Mouse (Mus musculus) forebrain, embryonic 16.5 days (tissue): ENCODE measurements around the gene Gm49336. TPM values are rescaled to one million over a fixed set of nuclear protein-coding genes. Genes with fewer than 3 reads are reported as not detected.

Experiments used
- ATAC-seq: fragments of 200-750 bp; cut with Nextera tagmentation; 2 replicates; pipeline ENCODE4 v1.8.0; 2017; ENCODE audit warnings: mild to moderate bottlenecking, moderate library complexity
- H3K27ac ChIP-seq: fragments of 300-500 bp; sonication (generic); 2 replicates; pipeline ENCODE4 v1.5.1; 2014; ENCODE audit warnings: low read length, control low read depth
- H3K27me3 ChIP-seq: fragments of 300-500 bp; sonication (generic); replicated peaks from 2 replicates; pipeline ENCODE4 v1.6.1; 2014; ENCODE audit warnings: low read length; ENCODE audit not compliant: control insufficient read depth, insufficient read depth
- H3K36me3 ChIP-seq: fragments of 300-500 bp; sonication (generic); 2 replicates; pipeline ENCODE4 v1.6.1; 2014; ENCODE audit not compliant: control insufficient read depth, insufficient read depth
- H3K4me1 ChIP-seq: fragments of 300-500 bp; sonication (generic); replicated peaks from 2 replicates; pipeline ENCODE4 v1.6.1; 2014; ENCODE audit warnings: low read length; ENCODE audit not compliant: control insufficient read depth, insufficient read depth
- H3K4me2 ChIP-seq: fragments of 300-500 bp; sonication (generic); 2 replicates; pipeline ENCODE4 v1.6.1; 2014; ENCODE audit warnings: mild to moderate bottlenecking, low read length, control low read depth
- H3K4me3 ChIP-seq: fragments of 300-500 bp; sonication (generic); replicated peaks from 2 replicates; pipeline ENCODE4 v1.5.1; 2014; ENCODE audit warnings: mild to moderate bottlenecking, low read length, control low read depth
- H3K9ac ChIP-seq: fragments of 300-500 bp; sonication (generic); replicated peaks from 2 replicates; pipeline ENCODE4 v1.6.1; 2014; ENCODE audit warnings: low read depth, low read length, control low read depth
- H3K9me3 ChIP-seq: fragments of 300-500 bp; sonication (generic); 2 replicates; pipeline ENCODE4 v1.6.1; 2016; ENCODE audit warnings: low read length; ENCODE audit not compliant: control insufficient read depth
- WGBS: fragments of 180-500 bp; shearing (Covaris S2); extraction: QIAGEN DNeasy Blood & Tissue Kit; methylation state at CpG from one replicate; pipeline ENCODE4 v1.1.7; 2014; 5-methylcytosine and 5-hydroxymethylcytosine counted together
- polyA plus RNA-seq: library from polyadenylated mRNA; unstranded; fragments of >200 nt; fragmentation: Nextera tagmentation; extraction: Ambion mirVana; gene quantifications from 2 replicates; pipeline ENCODE4 v1.2.1, GENCODE M21; 2015

The Gm49336 gene
- polyA plus RNA-seq, 1 experiment from 2014 or later = 62.9 TPM

DNA sequence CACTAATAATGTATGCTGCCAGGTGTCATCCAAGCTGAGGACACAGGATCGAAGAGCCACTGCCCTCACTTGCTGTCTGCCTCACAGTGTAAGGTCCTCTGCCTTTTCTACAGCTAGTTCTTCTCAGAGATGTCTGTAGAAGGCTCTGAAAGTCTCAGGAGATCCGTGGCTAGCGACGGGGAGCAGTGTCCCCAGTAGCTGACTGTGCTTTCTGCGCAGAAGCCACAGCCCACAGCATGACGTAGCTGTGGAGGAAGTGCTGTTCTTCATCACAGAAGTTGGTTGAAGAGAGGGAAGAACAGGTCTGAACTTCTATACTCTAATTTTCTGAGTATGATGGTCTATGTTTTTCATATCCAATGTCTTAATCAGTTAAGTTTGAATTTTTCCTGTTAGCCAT is 18.0 kb upstream of the Gm49336 start:
- Histone ChIP-seq H3K27me3 (no peaks in the 10 kb centered on the region), H3K27ac (no peak overlapping the region), H3K4me2 (no peak overlapping the region), H3K4me1 (peaks cover 13% of the 10 kb centered on the region), H3K4me3 (no peak overlapping the region), H3K36me3 (no peaks in the 10 kb centered on the region), H3K9ac (no peak overlapping the region), H3K9me3 (no peaks in the 10 kb centered on the region)
- WGBS = 92% methylated on average over 6 of the region's 6 CpGs
- no peak for ATAC-seq

DNA sequence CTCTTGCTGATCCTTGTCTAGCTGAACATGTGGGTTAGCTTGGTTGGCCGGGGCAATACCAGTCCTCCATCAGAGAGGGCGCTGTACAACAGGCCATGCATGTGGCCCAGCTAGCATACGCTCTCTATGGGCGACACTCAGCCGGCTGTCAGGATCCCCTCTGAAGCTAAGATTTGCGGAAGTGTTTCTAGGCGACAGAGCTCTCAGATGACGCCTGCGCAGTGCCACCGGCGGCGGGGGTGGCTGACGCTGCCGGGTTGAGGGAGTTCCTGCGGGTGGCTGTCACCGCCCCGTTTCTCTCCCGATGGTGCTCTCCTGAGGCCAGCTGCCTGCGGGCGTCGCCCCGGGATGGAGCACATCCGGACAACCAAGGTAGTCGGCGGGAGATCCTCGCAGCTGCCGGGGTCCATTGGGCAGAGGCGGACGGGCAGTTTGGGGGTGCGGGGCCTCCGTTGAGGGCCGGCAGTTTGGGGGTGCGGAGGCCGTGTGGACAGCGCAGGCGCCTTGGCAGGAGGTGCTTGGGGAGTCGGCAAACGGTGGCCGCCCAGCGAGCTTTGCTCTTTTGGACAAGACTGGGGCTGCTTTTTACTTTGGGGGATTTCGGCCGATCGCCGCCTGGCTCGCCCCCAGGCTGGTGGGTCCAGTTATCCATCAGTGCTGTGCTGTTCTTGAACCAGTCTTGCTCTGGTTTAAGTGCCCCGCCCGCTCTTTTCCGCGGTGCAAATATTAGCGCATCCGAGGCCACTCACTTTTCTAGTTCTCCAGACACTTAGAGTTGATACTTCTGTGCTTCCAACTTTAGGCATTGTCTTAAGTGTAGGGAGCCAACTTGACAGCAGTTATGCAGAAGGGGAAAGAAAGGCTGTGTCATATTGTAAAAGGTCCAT is 13.9 kb upstream of the Gm49336 start, which contains the start of gene Mtmr6:
TSS of gene Mtmr6 (plus strand) at position 239 of the 887 bp plus-strand sequence.
- Histone ChIP-seq H3K4me2 (peak within 1 kb of the TSS; percentile 87), H3K27ac (peak within 1 kb of the TSS; percentile 90), H3K9ac (peak within 1 kb of the TSS; percentile 89), H3K4me3 (peak within 1 kb of the TSS; percentile 98), H3K4me1 (peaks cover 13% of the 10 kb centered on the region), H3K9me3 (no peaks in the 10 kb centered on the region), H3K36me3 (no peaks in the 10 kb centered on the region), H3K27me3 (no peaks in the 10 kb centered on the region)
- peak; percentile 100 for ATAC-seq
- under 1% methylated on average over 51 of the region's 51 CpGs for WGBS

- Histone ChIP-seq H3K4me1 (peaks cover 13% of the 10 kb centered on the region), H3K27me3 (no peaks in the 10 kb centered on the region), H3K27ac (no peak overlapping the region), H3K9ac (no peak overlapping the region), H3K4me2 (no peak overlapping the region), H3K36me3 (no peaks in the 10 kb centered on the region), H3K4me3 (no peak overlapping the region), H3K9me3 (no peaks in the 10 kb centered on the region)
- WGBS = 77% methylated on average over 7 of the region's 7 CpGs
- no peak for ATAC-seq
Measured at GRCm38 (mm10) chr14:60262316-60262715, 11.0 kb upstream of the Gm49336 start.

GRCm38 (mm10) chr14:60257851-60258250 is 6.5 kb upstream of the Gm49336 start:
- Histone ChIP-seq H3K27me3 (no peaks in the 10 kb centered on the region), H3K27ac (no peak overlapping the region), H3K36me3 (no peaks in the 10 kb centered on the region), H3K4me3 (no peak overlapping the region), H3K4me1 (no peaks in the 10 kb centered on the region), H3K4me2 (no peak overlapping the region), H3K9ac (no peak overlapping the region), H3K9me3 (no peaks in the 10 kb centered on the region)
- WGBS = 79% methylated on average over 1 of the region's 1 CpGs
- ATAC-seq = no peak

- Histone ChIP-seq H3K36me3 (no peaks in the 10 kb centered on the region), H3K9ac (no peak overlapping the region), H3K27me3 (no peaks in the 10 kb centered on the region), H3K4me3 (no peak overlapping the region), H3K4me2 (no peak overlapping the region), H3K4me1 (peaks cover 5% of the 10 kb centered on the region), H3K9me3 (no peaks in the 10 kb centered on the region), H3K27ac (no peak overlapping the region)
- 81% methylated on average over 4 of the region's 4 CpGs for WGBS
- ATAC-seq = no peak
Measured at GRCm38 (mm10) chr14:60257101-60257500, 5.8 kb upstream of the Gm49336 start.

GRCm38 (mm10) chr14:60256356-60256755 is 5.0 kb upstream of the Gm49336 start:
- Histone ChIP-seq H3K9me3 (no peaks in the 10 kb centered on the region), H3K27me3 (no peaks in the 10 kb centered on the region), H3K4me3 (no peak overlapping the region), H3K4me1 (peaks cover 6% of the 10 kb centered on the region), H3K27ac (no peak overlapping the region), H3K36me3 (no peaks in the 10 kb centered on the region), H3K4me2 (no peak overlapping the region), H3K9ac (no peak overlapping the region)
- ATAC-seq = no peak
- 33% methylated on average over 3 of the region's 3 CpGs for WGBS

DNA sequence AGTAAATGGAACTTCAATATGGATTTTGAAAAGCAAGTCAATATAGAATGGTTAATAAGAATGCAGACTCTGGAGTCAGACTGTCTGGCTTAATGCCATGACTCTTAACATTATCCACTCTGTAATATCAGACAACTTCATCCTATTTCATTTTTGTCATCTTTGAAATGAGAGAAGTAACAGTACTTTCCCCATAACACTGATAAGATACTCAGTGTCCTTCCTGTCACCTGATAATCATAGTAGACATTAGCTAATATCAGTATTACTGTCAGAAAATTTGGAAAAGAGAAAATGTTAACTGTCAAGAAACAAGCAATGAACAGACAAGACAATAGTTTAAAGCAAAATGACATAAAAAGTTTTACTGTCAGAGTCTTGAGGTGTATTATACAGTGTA is 3.5 kb upstream of the Gm49336 start:
- Histone ChIP-seq H3K27ac (no peak overlapping the region), H3K4me3 (no peak overlapping the region), H3K27me3 (no peaks in the 10 kb centered on the region), H3K4me2 (no peak overlapping the region), H3K36me3 (no peaks in the 10 kb centered on the region), H3K9ac (no peak overlapping the region), H3K4me1 (peaks cover 13% of the 10 kb centered on the region), H3K9me3 (no peaks in the 10 kb centered on the region)
- no peak for ATAC-seq

DNA sequence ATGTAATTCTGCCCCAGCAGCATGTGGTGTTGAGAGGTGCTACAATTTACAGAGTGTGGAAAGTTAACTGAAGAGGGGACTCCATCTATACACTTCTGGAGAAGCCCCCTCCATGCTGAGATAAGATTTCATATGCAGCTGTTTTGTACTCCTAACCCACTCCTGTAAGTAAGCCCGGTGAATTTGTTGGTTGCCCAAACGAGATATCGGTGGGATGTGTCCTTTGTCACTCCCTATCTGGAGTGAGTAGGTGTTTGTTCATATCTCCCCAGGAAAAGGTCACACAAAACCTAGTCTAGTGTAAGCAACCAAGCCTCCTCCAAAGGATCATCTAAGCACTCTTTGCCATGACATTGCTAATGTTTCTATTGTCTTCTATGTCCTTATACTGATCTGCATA is 2.2 kb upstream of the Gm49336 start:
- Histone ChIP-seq H3K36me3 (no peaks in the 10 kb centered on the region), H3K27me3 (no peaks in the 10 kb centered on the region), H3K9ac (no peak overlapping the region), H3K4me2 (no peak overlapping the region), H3K4me3 (no peak overlapping the region), H3K27ac (no peak overlapping the region), H3K4me1 (peaks cover 22% of the 10 kb centered on the region), H3K9me3 (no peaks in the 10 kb centered on the region)
- WGBS = 91% methylated on average over 3 of the region's 3 CpGs
- no peak for ATAC-seq

DNA sequence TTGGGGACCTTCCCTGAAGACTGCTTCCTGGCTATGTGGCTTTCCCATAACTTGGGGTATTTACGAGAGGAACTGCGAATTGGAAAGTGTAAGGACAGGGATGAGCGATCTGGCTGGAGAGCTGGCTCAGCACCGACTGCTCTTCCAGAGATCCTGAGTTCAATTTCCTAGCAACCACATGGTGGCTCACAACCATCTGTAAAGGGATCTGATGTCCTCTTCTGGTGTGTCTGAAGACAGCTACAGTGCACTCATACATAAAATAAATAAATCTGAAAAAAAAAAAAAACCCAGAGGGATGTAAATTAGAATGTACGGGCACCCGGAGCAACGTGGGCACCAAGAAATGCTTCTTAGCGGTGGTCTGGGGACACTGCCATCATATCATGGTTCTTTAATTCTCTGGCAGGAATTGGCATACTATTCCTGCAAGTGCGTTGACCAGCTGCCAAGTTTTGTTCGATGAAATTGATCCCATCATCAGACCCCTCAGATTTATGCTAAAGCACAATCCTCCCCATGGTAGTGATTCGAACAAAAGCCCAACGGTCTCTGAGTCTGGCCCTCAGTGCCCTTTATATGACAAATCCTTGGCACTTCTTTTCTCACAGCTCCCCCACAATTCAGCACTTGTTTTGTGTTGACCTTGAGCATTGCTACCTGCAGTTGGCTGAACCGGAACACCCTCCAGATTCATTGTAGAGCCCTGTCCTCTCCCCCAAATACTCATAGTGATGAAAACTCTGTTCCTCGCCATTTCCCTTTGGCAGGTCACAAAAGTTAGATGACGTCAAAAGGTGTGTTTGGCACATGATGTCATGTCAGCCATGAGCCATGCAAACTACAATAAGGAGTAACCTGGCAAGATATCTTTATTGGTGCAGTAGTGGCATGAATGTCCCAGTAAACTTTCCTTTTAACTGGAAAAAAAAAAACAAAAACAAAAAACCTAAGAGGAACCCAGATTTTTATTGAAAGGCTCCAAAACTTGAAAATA is 995 bp upstream of the Gm49336 start:
- Histone ChIP-seq H3K27me3 (no peaks in the 10 kb centered on the region), H3K4me1 (peaks cover 22% of the 10 kb centered on the region), H3K4me2 (peak overlapping the region; percentile 80), H3K9me3 (no peaks in the 10 kb centered on the region), H3K4me3 (peak overlapping the region; percentile 97), H3K9ac (peak overlapping the region; percentile 87), H3K27ac (peak overlapping the region; percentile 89), H3K36me3 (no peaks in the 10 kb centered on the region)
- no peak for ATAC-seq
- WGBS = 16% methylated on average over 15 of the region's 15 CpGs
